ENCODE assay signal across 8 mouse cellular contexts in genomic region chr6:48593158-48594042, GRCm38 (mm10). TPM values are rescaled to one million over a fixed set of nuclear protein-coding genes. Genes with fewer than 3 reads are reported as not detected.
A peak's percentile ranks its signal among the peaks of the same experiment; 100 is the strongest.
DNase-seq lines count a peak whose midpoint lies in the region; ATAC-seq lines count a peak whose summit lies in the region.

TSS of gene Repin1 (plus strand) at chr6:48593883.
TSS of gene Gm44965 (plus strand) at chr6:48593941.

- peaks cover 16% of the 10 kb centered on the region for H3K9me3 ChIP-seq in intestine, embryonic 15.5 days

- intact Hi-C loops in gastrocnemius, postnatal 36 days (cut with DNase I), result loop anchor here (5.0 kb wide), 1 partner anchor 41 kb away; the partner anchor contains the start of gene Lrrc61
- intact Hi-C loops in left cerebral cortex, postnatal 14 days (cut with DNase I), result loop anchor here (5.0 kb wide), 1 partner anchor 34 kb away; the partner anchor contains the start of gene AI854703

- H3K4me2 ChIP-seq in intestine, embryonic 15.5 days (replicated peaks), result peak within 1 kb of the TSS; percentile 89

- ATAC-seq in intestine, embryonic 15.5 days, result peak; percentile 94
- peak; percentile 88 for ATAC-seq in megakaryocyte progenitor cell, adult 5-6 weeks (replicated peaks; ENCODE audit: poor library complexity)

- 6% methylated on average over 45 of the region's 45 CpGs for WGBS in intestine, embryonic 15.5 days

- peak within 1 kb of the TSS; percentile 88 for H3K9ac ChIP-seq in intestine, embryonic 15.5 days

- H3K27ac ChIP-seq in intestine, embryonic 15.5 days, result peak within 1 kb of the TSS; percentile 86

- DNase-seq in adrenal gland, adult (ENCODE audit: inconsistent age in 2 of 2, low spot score in 1 of 2), result peak; percentile 96 to 99
- DNase-seq in embryo, embryonic 10.5 days (ENCODE audit: low spot score), result peak; percentile 94
- peak; percentile 88 to 91 for DNase-seq in gastrocnemius, postnatal 36 days
- DNase-seq in left cerebral cortex, postnatal 14 days (ENCODE audit: low spot score in 2 of 2), result peak; percentile 90 to 92
- peak; percentile 91 for DNase-seq in right cerebral cortex, adult 2 months (ENCODE audit: low spot score in 2 of 2)
- DNase-seq in urinary bladder, postnatal 10 days (ENCODE audit: low spot score), result peak; percentile 75

- peak within 1 kb of the TSS; percentile 91 for H3K4me3 ChIP-seq in intestine, embryonic 15.5 days (replicated peaks)

- H3K4me1 ChIP-seq in intestine, embryonic 15.5 days (replicated peaks), result peaks cover 12% of the 10 kb centered on the region

- no peaks in the 10 kb centered on the region for H3K27me3 ChIP-seq in intestine, embryonic 15.5 days (replicated peaks)

- H3K36me3 ChIP-seq in intestine, embryonic 15.5 days, result peaks cover 32% of the 10 kb centered on the region

RNA-seq across cellular contexts. Expression of gene Repin1, which starts in this region (rescaled TPM):
- total RNA-seq in gastrocnemius, postnatal 36 days (2021), result 10 to 100 TPM; 19.4 to 29.3 TPM
- polyA plus RNA-seq in intestine, embryonic 15.5 days (2015; fragmentation: Nextera tagmentation; extraction: Ambion mirVana), result 23.6 and 24.9 TPM in 2 replicates
- 10 to 100 TPM; 34.0 to 36.7 TPM for total RNA-seq in left cerebral cortex, postnatal 14 days (2021)
- total RNA-seq in megakaryocyte progenitor cell, adult 5-6 weeks (2015), result 7.7 and 11.2 TPM in 2 replicates
- 10.0 and 16.6 TPM in 2 replicates for total RNA-seq in megakaryocyte progenitor cell, adult 5-6 weeks (2017)

RNA-seq across cellular contexts. Expression of gene Gm44965, which starts in this region (rescaled TPM):
- total RNA-seq in gastrocnemius, postnatal 36 days (2021), result 1 to 10 TPM in 1 of 2 experiments, not detected in 1; 2.1 TPM
- polyA plus RNA-seq in intestine, embryonic 15.5 days (2015; fragmentation: Nextera tagmentation; extraction: Ambion mirVana), result not detected in 2 replicates
- not detected for total RNA-seq in left cerebral cortex, postnatal 14 days (2021)
- not detected in 2 replicates for total RNA-seq in megakaryocyte progenitor cell, adult 5-6 weeks (2015)
- not detected in 2 replicates for total RNA-seq in megakaryocyte progenitor cell, adult 5-6 weeks (2017)

Comparison
In these comparisons a context has a peak if more than half of its experiments do, and no peak if none do; other contexts are left out.
1. Peak in every context shown above with its lines: DNase-seq, ATAC-seq, H3K4me3 ChIP-seq and H3K27ac ChIP-seq.